Mouse (Mus musculus) midbrain, embryonic 14.5 days (tissue): ENCODE results near the gene Pard3b. TPM values are rescaled to one million over a fixed set of nuclear protein-coding genes. Genes with fewer than 3 reads are reported as not detected.

Source experiments
- ATAC-seq: fragments of 200-750 bp; cut with Nextera tagmentation; 2 replicates; pipeline ENCODE4 v1.8.0; 2017; ENCODE audit warnings: moderate number of reproducible peaks, moderate library complexity; ENCODE audit not compliant: low FRiP score, low TSS enrichment
- DNase-seq: peaks from one replicate; pipeline ENCODE4 v3.0.0-alpha.2; 2015
- H3K27ac ChIP-seq: fragments of 300-500 bp; sonication (generic); replicated peaks from 2 replicates; pipeline ENCODE4 v1.5.1; 2014; ENCODE audit warnings: mild to moderate bottlenecking, low read depth, low read length, moderate library complexity
- H3K27me3 ChIP-seq: fragments of 300-500 bp; sonication (generic); 2 replicates; pipeline ENCODE4 v1.6.1; 2014; ENCODE audit warnings: low read length, control low read depth, mixed read lengths; ENCODE audit not compliant: control insufficient read depth, insufficient read depth
- H3K36me3 ChIP-seq: fragments of 300-500 bp; sonication (generic); 2 replicates; pipeline ENCODE4 v1.6.1; 2014; ENCODE audit warnings: low read length, control low read depth; ENCODE audit not compliant: control insufficient read depth, insufficient read depth
- H3K4me1 ChIP-seq: fragments of 300-500 bp; sonication (generic); 2 replicates; pipeline ENCODE4 v1.6.1; 2014; ENCODE audit warnings: mild to moderate bottlenecking, antibody characterized with exemption, low read length, control low read depth; ENCODE audit not compliant: control insufficient read depth, insufficient read depth
- H3K4me2 ChIP-seq: fragments of 300-500 bp; sonication (generic); 2 replicates; pipeline ENCODE4 v1.6.1; 2014; ENCODE audit warnings: mild to moderate bottlenecking, low read length, moderate library complexity
- H3K4me3 ChIP-seq: fragments of 300-500 bp; sonication (generic); replicated peaks from 2 replicates; pipeline ENCODE4 v1.5.1; 2014; ENCODE audit warnings: low read depth, low read length
- H3K9ac ChIP-seq: fragments of 300-500 bp; sonication (generic); replicated peaks from 2 replicates; pipeline ENCODE4 v1.6.1; 2014; ENCODE audit warnings: mild to moderate bottlenecking, low read length, moderate library complexity
- H3K9me3 ChIP-seq: fragments of 300-500 bp; sonication (generic); 2 replicates; pipeline ENCODE4 v1.6.1; 2016; ENCODE audit warnings: low read length, control low read depth, mixed read lengths; ENCODE audit not compliant: control insufficient read depth
- WGBS: fragments of 180-500 bp; shearing (Covaris S2); extraction: QIAGEN DNeasy Blood & Tissue Kit; methylation state at CpG from one replicate; pipeline ENCODE4 v1.1.7; 2014; 5-methylcytosine and 5-hydroxymethylcytosine counted together
- polyA plus RNA-seq: library from polyadenylated mRNA; unstranded; fragments of >200 nt; fragmentation: Nextera tagmentation; extraction: Ambion mirVana; gene quantifications from 2 replicates; pipeline ENCODE4 v1.2.1, GENCODE M21; 2014

Gene Pard3b
- polyA plus RNA-seq, 1 experiment from 2014 or later, result 7.8 TPM

- Histone ChIP-seq H3K4me3 (no peak overlapping the region), H3K36me3 (no peaks in the 10 kb centered on the region), H3K27ac (no peak overlapping the region), H3K4me2 (no peak overlapping the region), H3K9ac (no peak overlapping the region), H3K9me3 (no peaks in the 10 kb centered on the region), H3K27me3 (no peaks in the 10 kb centered on the region), H3K4me1 (peaks cover 6% of the 10 kb centered on the region; the same call in 1 of the 2 replicates)
- ATAC-seq (no peak), DNase-seq (no peak)
- 94% methylated on average over 5 of the region's 5 CpGs for WGBS
Observed at GRCm38 (mm10) chr1:62650491-62650890, 1011.9 kb downstream of the Pard3b start.

GRCm38 (mm10) chr1:62654436-62654835 lies 1015.8 kb downstream of the Pard3b start:
- WGBS, result 62% methylated on average over 6 of the region's 6 CpGs
- Histone ChIP-seq H3K27me3 (no peaks in the 10 kb centered on the region), H3K27ac (no peak overlapping the region), H3K4me3 (no peak overlapping the region), H3K4me2 (no peak overlapping the region), H3K4me1 (no peaks in the 10 kb centered on the region), H3K36me3 (no peaks in the 10 kb centered on the region), H3K9ac (no peak overlapping the region), H3K9me3 (no peaks in the 10 kb centered on the region)
- DNase-seq (no peak), ATAC-seq (no peak)

- H3K4me2 ChIP-seq, result no peak overlapping the region
- ATAC-seq (no peak), DNase-seq (peak; percentile 41)
- no peaks in the 10 kb centered on the region for H3K9me3 ChIP-seq
- peaks cover 6% of the 10 kb centered on the region; the same call in 1 of the 2 replicates for H3K4me1 ChIP-seq
- H3K36me3 ChIP-seq, result no peaks in the 10 kb centered on the region
- H3K27ac ChIP-seq, result 0 out of 2 replicates have a peak overlapping the region, but pooled peaks have one; percentile 26
- H3K4me3 ChIP-seq, result no peak overlapping the region
- 21% methylated on average over 8 of the region's 8 CpGs for WGBS
- no peaks in the 10 kb centered on the region for H3K27me3 ChIP-seq
- no peak overlapping the region for H3K9ac ChIP-seq
Observed at GRCm38 (mm10) chr1:62664960-62665645, 1026.5 kb downstream of the Pard3b start.

GRCm38 (mm10) chr1:62665771-62666730 lies 1027.4 kb downstream of the Pard3b start:
- DNase-seq (no peak), ATAC-seq (no peak)
- Histone ChIP-seq H3K4me3 (no peak overlapping the region), H3K27me3 (no peaks in the 10 kb centered on the region), H3K27ac (no peak overlapping the region), H3K9me3 (no peaks in the 10 kb centered on the region), H3K4me2 (no peak overlapping the region), H3K4me1 (peaks cover 6% of the 10 kb centered on the region; the same call in 1 of the 2 replicates), H3K36me3 (no peaks in the 10 kb centered on the region), H3K9ac (no peak overlapping the region)
- 84% methylated on average over 5 of the region's 5 CpGs for WGBS

GRCm38 (mm10) chr1:62666780-62667179 lies 1028.2 kb downstream of the Pard3b start:
- ATAC-seq (no peak), DNase-seq (no peak)
- Histone ChIP-seq H3K9me3 (no peaks in the 10 kb centered on the region), H3K4me1 (peaks cover 6% of the 10 kb centered on the region; the same call in 1 of the 2 replicates), H3K36me3 (no peaks in the 10 kb centered on the region), H3K4me3 (no peak overlapping the region), H3K27ac (no peak overlapping the region), H3K27me3 (no peaks in the 10 kb centered on the region), H3K4me2 (no peak overlapping the region), H3K9ac (no peak overlapping the region)
- 89% methylated on average over 5 of the region's 5 CpGs for WGBS

GRCm38 (mm10) chr1:62678611-62679344 lies 1040.2 kb downstream of the Pard3b start:
- H3K27me3 ChIP-seq, result no peaks in the 10 kb centered on the region
- H3K4me1 ChIP-seq, result peaks cover 9% of the 10 kb centered on the region
- no peak for DNase-seq
- H3K9me3 ChIP-seq, result no peaks in the 10 kb centered on the region
- H3K27ac ChIP-seq, result no peak overlapping the region
- H3K9ac ChIP-seq, result no peak overlapping the region
- H3K36me3 ChIP-seq, result no peaks in the 10 kb centered on the region
- WGBS, result 31% methylated on average over 4 of the region's 4 CpGs
- H3K4me2 ChIP-seq, result no peak overlapping the region
- no peak overlapping the region for H3K4me3 ChIP-seq
- no peak for ATAC-seq

- Histone ChIP-seq H3K9me3 (no peaks in the 10 kb centered on the region), H3K27me3 (no peaks in the 10 kb centered on the region), H3K9ac (no peak overlapping the region), H3K4me3 (no peak overlapping the region), H3K36me3 (no peaks in the 10 kb centered on the region), H3K4me2 (no peak overlapping the region), H3K4me1 (peaks cover 9% of the 10 kb centered on the region), H3K27ac (no peak overlapping the region)
- ATAC-seq (no peak), DNase-seq (no peak)
- WGBS, result 92% methylated on average over 2 of the region's 2 CpGs
Observed at GRCm38 (mm10) chr1:62679466-62679865, 1040.8 kb downstream of the Pard3b start.
